Mouse (Mus musculus) stomach, embryonic 15.5 days (tissue): ENCODE results near the gene Prkaca. TPM values are rescaled to one million over a fixed set of nuclear protein-coding genes. Genes with fewer than 3 reads are reported as not detected.

Source experiments
- ATAC-seq: fragments of 200-750 bp; cut with Nextera tagmentation; 2 replicates; pipeline ENCODE4 v1.8.0; 2017; ENCODE audit warnings: low read depth, moderate number of reproducible peaks, moderate TSS enrichment; ENCODE audit not compliant: insufficient read depth, low FRiP score
- H3K27ac ChIP-seq: fragments of 300-500 bp; sonication (generic); 2 replicates; pipeline ENCODE4 v1.5.1; 2015; ENCODE audit warnings: mild to moderate bottlenecking, inconsistent platforms
- H3K27me3 ChIP-seq: fragments of 300-500 bp; sonication (generic); replicated peaks from 2 replicates; pipeline ENCODE4 v1.6.1; 2015; ENCODE audit warnings: inconsistent platforms
- H3K36me3 ChIP-seq: fragments of 300-500 bp; sonication (generic); 2 replicates; pipeline ENCODE4 v1.6.1; 2015; ENCODE audit warnings: inconsistent platforms
- H3K4me1 ChIP-seq: fragments of 300-500 bp; sonication (generic); 2 replicates; pipeline ENCODE4 v1.6.1; 2015; ENCODE audit warnings: inconsistent platforms
- H3K4me2 ChIP-seq: fragments of 300-500 bp; sonication (generic); 2 replicates; pipeline ENCODE4 v1.6.1; 2015; ENCODE audit warnings: mild to moderate bottlenecking, inconsistent platforms
- H3K4me3 ChIP-seq: fragments of 300-500 bp; sonication (generic); replicated peaks from 2 replicates; pipeline ENCODE4 v1.5.1; 2015; ENCODE audit warnings: inconsistent platforms
- H3K9ac ChIP-seq: fragments of 300-500 bp; sonication (generic); 2 replicates; pipeline ENCODE4 v1.6.1; 2015; ENCODE audit warnings: inconsistent platforms
- H3K9me3 ChIP-seq: fragments of 300-500 bp; sonication (generic); 2 replicates; pipeline ENCODE4 v1.6.1; 2016; ENCODE audit warnings: inconsistent platforms
- WGBS: fragments of 180-500 bp; shearing (Covaris S2); methylation state at CpG from one replicate; pipeline ENCODE4 v1.1.7; 2015; 5-methylcytosine and 5-hydroxymethylcytosine counted together
- polyA plus RNA-seq: library from polyadenylated mRNA; unstranded; fragments of >200 nt; fragmentation: Nextera tagmentation; extraction: Ambion mirVana; gene quantifications from 2 replicates; pipeline ENCODE4 v1.2.1, GENCODE M21; 2015

The Prkaca gene
- polyA plus RNA-seq: 113 and 125 TPM in 2 replicates

DNA sequence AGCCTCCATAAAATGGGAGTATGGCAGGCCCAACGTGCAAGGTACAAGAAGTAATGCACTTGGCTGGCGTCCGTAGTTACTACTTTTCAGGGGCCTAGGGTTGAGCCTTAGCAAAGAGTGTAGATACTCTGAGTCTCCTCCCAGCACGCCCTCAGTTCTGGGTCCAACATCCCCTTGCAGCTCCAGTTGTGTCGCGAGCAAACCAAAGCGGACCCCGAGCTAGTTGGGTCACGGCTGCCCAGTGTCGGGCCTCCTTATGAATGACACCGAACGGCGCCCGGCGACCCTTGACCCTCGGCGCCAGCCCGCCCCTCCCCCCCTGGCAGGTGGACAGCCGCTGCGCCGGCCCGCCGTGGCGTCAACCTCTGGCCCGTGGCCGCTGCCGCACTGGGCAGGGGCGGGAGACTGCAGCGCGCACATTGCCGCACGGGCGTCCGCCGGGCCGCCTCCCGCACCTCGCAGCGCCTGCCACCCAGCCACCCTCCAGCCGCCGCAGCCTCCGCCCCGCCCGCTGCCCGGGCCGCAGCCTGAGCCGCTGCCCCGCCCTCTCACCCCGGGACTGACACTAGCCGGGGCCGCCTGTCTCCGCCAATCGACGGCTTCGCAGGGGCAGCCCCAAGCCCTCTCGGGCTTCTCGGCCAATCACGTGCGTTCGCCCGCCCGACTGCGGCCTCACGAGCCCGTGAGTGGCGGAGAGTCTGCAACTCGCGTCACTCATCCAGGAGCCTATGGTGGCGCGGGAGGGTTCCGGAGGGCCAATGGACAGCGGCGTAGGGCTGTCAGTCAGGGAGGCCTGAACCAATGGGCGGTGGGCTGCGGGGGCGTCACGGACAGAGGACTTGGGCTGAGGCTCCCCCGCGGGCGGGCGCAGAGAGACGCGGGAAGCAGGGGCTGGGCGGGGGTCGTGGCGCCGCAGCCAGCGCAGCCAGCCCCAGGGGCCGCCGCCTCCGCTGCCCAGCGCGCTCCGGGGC is at the start of gene Prkaca:
TSS of gene Prkaca (plus strand) at position 844 of the 971 bp plus-strand sequence.
- Histone ChIP-seq H3K4me3 (peak within 1 kb of the TSS; percentile 80), H3K4me2 (peak within 1 kb of the TSS; percentile 94), H3K27ac (peak within 1 kb of the TSS; percentile 57), H3K36me3 (peaks cover 10% of the 10 kb centered on the region; the same call in 1 of the 2 replicates), H3K9me3 (no peaks in the 10 kb centered on the region), H3K27me3 (no peaks in the 10 kb centered on the region), H3K4me1 (peaks cover 30% of the 10 kb centered on the region), H3K9ac (peak within 1 kb of the TSS; percentile 86)
- ATAC-seq: peak; percentile 100
- under 1% methylated on average over 60 of the region's 94 CpGs for WGBS

DNA sequence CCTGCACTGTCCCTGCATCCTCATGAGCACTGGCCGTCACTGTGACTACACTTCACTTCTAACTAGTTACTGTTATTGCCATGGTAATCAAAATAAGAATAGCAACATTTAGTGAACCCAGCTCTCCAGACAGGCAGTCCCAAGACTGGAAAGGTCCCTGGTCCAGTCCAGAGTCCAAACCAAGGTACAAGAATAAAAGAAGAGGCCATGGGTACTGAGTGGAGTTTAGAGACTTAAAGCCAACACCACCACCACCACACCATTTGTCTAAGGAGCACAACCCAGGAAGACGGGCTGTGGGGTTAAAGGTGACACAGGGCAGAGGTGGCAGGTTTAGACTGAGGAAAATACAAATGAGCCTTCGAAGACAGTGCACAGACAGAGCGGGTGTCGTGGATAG is 48.2 kb upstream of the Prkaca start:
- H3K4me3 ChIP-seq: no peak overlapping the region
- H3K27me3 ChIP-seq: no peaks in the 10 kb centered on the region
- no peak overlapping the region for H3K4me2 ChIP-seq
- H3K4me1 ChIP-seq: no peaks in the 10 kb centered on the region
- ATAC-seq: no peak
- 83% methylated on average over 5 of the region's 5 CpGs for WGBS
- peaks cover 24% of the 10 kb centered on the region; the same call in 1 of the 2 replicates for H3K36me3 ChIP-seq
- H3K9ac ChIP-seq: no peak overlapping the region
- no peaks in the 10 kb centered on the region for H3K9me3 ChIP-seq
- H3K27ac ChIP-seq: no peak overlapping the region

DNA sequence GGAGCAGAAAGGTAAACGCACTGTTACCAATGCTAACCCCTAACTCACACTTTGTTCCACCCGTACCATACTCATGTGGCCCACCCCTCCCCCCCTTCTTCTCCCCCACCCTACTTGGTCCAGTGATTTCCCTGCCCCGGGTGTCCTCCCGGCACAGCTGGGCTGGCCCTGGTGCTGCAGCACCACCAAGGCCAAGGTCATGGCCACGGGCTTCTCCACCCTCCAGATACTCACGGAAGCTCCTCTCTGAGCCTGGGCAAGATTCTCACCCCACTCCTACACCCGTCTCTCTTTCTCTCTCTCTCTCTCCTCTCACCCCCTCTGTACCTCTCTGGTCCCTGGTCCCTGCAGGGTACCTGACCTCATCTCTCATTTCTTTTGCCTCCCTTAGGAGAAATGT is 46.5 kb upstream of the Prkaca start:
- H3K4me2 ChIP-seq: no peak overlapping the region
- no peaks in the 10 kb centered on the region for H3K27me3 ChIP-seq
- no peak for ATAC-seq
- 68% methylated on average over 7 of the region's 7 CpGs for WGBS
- H3K4me1 ChIP-seq: no peaks in the 10 kb centered on the region
- H3K9ac ChIP-seq: no peak overlapping the region
- H3K27ac ChIP-seq: no peak overlapping the region
- no peak overlapping the region for H3K4me3 ChIP-seq
- no peaks in the 10 kb centered on the region for H3K9me3 ChIP-seq
- peaks cover 28% of the 10 kb centered on the region; the same call in 1 of the 2 replicates for H3K36me3 ChIP-seq

DNA sequence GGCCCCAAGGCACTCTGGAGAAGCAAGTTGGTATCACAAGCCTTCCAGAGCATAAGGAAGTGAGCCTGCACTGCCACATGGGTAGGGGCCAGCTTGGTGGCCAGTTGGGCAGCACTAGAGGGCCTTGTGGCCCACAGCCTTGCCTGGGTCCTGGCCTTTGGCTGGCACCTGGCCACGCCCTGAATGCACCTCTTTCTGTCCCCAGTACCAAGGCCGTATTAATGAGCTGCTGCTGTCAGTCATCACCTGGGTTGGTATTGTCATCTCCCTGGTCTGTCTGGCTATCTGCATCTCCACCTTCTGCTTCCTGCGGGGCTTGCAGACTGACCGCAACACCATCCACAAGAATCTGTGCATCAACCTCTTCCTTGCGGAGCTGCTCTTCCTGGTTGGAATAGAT is 38.6 kb upstream of the Prkaca start:
- Histone ChIP-seq H3K4me2 (no peak overlapping the region), H3K27me3 (no peaks in the 10 kb centered on the region), H3K36me3 (peaks cover 61% of the 10 kb centered on the region), H3K9ac (no peak overlapping the region), H3K4me3 (no peak overlapping the region), H3K9me3 (no peaks in the 10 kb centered on the region), H3K4me1 (no peaks in the 10 kb centered on the region), H3K27ac (no peak overlapping the region)
- WGBS: 90% methylated on average over 5 of the region's 5 CpGs
- no peak for ATAC-seq

DNA sequence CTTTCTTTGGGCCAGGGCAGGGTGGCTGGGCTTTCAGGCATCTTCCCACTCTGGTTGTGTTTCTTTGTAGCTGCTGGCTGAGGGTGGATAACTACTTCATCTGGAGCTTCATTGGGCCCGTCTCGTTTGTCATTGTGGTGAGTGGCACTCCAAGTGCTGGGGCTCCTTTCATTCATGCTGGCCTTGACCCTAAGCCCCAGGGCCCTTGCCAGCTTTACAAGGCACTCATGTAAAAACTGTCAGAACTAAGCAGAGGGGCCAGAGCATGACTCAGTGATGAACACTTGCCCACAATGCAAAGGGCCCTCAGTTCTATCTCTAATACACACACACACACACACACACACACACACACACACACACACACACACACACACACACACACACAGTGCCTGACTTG is 37.8 kb upstream of the Prkaca start:
- Histone ChIP-seq H3K27me3 (no peaks in the 10 kb centered on the region), H3K36me3 (peaks cover 57% of the 10 kb centered on the region), H3K9ac (no peak overlapping the region), H3K4me3 (no peak overlapping the region), H3K4me2 (no peak overlapping the region), H3K9me3 (no peaks in the 10 kb centered on the region), H3K4me1 (no peaks in the 10 kb centered on the region), H3K27ac (no peak overlapping the region)
- 94% methylated on average over 2 of the region's 2 CpGs for WGBS
- no peak for ATAC-seq

DNA sequence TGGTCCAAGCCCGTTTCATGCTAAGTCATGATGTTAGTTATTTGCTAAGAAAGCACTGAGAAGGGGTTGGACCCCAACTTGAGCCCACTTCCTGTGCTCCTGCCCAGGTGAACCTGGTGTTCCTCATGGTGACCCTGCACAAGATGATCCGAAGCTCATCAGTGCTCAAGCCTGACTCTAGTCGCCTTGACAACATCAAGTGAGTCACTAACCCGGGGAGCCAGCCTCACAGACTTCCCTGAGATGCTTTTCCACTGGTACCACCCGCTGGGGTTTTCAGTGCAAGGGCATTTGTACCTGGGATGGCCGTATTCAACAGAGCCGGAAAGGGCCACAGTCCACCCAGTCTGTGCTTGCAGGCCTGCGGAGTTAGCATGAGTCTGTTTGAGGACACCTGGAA is 37.4 kb upstream of the Prkaca start:
- H3K9ac ChIP-seq: no peak overlapping the region
- WGBS: 87% methylated on average over 8 of the region's 8 CpGs
- no peaks in the 10 kb centered on the region for H3K27me3 ChIP-seq
- H3K36me3 ChIP-seq: peaks cover 54% of the 10 kb centered on the region
- no peak overlapping the region for H3K4me2 ChIP-seq
- H3K4me1 ChIP-seq: no peaks in the 10 kb centered on the region
- H3K27ac ChIP-seq: no peak overlapping the region
- H3K4me3 ChIP-seq: no peak overlapping the region
- no peak for ATAC-seq
- no peaks in the 10 kb centered on the region for H3K9me3 ChIP-seq

DNA sequence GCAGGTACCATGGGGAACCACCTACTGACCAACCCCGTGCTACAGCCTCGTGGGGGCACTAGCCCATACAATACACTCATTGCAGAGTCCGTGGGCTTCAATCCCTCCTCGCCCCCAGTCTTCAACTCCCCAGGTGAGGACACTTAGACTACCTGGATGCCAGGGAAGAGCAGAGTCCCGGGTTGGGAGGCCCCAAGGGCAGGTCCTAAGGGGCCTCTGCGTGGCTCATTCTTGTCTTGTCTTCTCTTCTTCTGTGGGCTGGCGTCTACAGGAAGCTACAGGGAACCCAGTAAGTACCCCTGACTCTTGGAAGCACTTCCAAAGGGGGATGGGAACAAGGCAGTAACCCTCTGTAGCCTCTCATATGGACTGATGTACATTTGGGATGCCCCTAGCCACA is 35.1 kb upstream of the Prkaca start:
- Histone ChIP-seq H3K27me3 (no peaks in the 10 kb centered on the region), H3K4me2 (no peak overlapping the region), H3K9ac (no peak overlapping the region), H3K9me3 (no peaks in the 10 kb centered on the region), H3K27ac (no peak overlapping the region), H3K36me3 (peaks cover 41% of the 10 kb centered on the region), H3K4me3 (no peak overlapping the region), H3K4me1 (no peaks in the 10 kb centered on the region)
- WGBS: 89% methylated on average over 7 of the region's 7 CpGs
- no peak for ATAC-seq

DNA sequence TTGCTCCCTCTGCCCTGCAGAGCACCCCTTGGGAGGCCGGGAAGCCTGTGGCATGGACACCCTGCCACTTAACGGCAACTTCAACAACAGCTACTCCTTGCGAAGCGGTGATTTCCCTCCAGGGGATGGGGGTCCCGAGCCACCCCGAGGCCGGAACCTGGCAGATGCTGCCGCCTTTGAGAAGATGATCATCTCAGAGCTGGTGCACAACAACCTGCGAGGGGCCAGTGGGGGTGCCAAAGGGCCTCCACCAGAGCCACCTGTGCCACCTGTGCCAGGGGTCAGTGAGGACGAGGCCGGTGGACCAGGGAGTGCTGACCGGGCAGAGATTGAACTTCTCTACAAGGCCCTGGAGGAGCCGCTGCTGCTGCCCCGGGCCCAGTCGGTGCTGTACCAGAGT is 34.5 kb upstream of the Prkaca start:
- H3K27me3 ChIP-seq: no peaks in the 10 kb centered on the region
- no peak for ATAC-seq
- H3K4me1 ChIP-seq: no peaks in the 10 kb centered on the region
- H3K9me3 ChIP-seq: no peaks in the 10 kb centered on the region
- H3K36me3 ChIP-seq: peaks cover 34% of the 10 kb centered on the region
- 94% methylated on average over 15 of the region's 15 CpGs for WGBS
- no peak overlapping the region for H3K4me3 ChIP-seq
- no peak overlapping the region for H3K27ac ChIP-seq
- H3K9ac ChIP-seq: no peak overlapping the region
- H3K4me2 ChIP-seq: no peak overlapping the region

DNA sequence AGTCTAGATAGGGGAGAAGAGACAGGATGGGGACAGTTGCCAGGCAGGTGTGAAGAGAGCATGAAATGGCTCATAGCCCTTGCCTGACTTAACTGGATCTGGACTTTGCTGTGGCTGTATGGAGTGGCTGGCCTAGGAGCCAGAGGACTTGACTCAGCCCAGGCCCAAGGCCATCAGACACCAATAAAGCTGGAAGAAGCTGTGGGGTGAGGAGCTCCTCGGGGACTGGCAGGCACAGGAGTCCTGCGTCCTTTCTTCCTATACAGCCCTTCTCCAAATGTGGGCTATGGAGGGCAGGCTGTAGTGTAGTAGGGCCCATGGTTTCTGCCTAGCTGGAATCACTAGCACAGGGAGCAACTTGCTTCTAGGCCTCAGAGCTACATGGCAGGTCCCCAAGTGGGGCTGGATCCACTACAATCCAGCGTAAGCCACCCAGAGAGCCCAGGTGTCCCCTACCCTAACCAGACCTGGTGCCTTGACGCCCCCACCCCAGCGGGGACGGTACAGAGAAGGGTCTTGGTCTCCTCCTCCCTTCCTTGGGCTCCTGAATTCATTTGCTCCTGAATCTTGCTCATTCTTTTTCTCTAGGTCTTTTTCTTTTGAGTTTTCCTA is 31.6 kb upstream of the Prkaca start:
- H3K4me2 ChIP-seq: no peak overlapping the region
- no peaks in the 10 kb centered on the region for H3K27me3 ChIP-seq
- ATAC-seq: no peak
- H3K9ac ChIP-seq: no peak overlapping the region
- peaks cover 10% of the 10 kb centered on the region for H3K36me3 ChIP-seq
- no peaks in the 10 kb centered on the region for H3K4me1 ChIP-seq
- WGBS: 71% methylated on average over 6 of the region's 6 CpGs
- no peaks in the 10 kb centered on the region for H3K9me3 ChIP-seq
- no peak overlapping the region for H3K4me3 ChIP-seq
- no peak overlapping the region for H3K27ac ChIP-seq

DNA sequence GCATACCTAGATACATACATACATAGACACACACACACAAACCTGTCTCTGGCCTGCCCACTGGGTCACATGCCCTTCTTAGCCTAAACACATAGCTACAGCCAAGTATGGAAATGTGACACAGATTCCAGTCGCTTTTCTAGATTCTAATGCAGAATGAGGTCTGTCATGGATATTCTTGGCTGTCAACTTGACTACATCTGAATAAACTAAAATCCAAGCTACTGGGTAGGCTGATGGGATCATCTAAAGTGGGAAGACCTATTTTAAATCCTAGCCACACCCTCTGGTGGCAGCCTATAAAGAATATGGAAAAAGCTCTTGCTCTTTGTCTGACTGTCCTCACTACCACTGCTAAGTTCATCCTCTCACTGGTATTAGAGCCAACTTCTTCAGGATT is 30.3 kb upstream of the Prkaca start:
- no peaks in the 10 kb centered on the region for H3K9me3 ChIP-seq
- H3K4me1 ChIP-seq: no peaks in the 10 kb centered on the region
- no peak overlapping the region for H3K4me2 ChIP-seq
- no peak overlapping the region for H3K4me3 ChIP-seq
- H3K9ac ChIP-seq: no peak overlapping the region
- no peak for ATAC-seq
- 78% methylated on average over 1 of the region's 1 CpGs for WGBS
- no peaks in the 10 kb centered on the region for H3K27me3 ChIP-seq
- 0 out of 2 replicates have a peak, but pooled peaks cover 3% of the 10 kb centered on the region for H3K36me3 ChIP-seq
- no peak overlapping the region for H3K27ac ChIP-seq

DNA sequence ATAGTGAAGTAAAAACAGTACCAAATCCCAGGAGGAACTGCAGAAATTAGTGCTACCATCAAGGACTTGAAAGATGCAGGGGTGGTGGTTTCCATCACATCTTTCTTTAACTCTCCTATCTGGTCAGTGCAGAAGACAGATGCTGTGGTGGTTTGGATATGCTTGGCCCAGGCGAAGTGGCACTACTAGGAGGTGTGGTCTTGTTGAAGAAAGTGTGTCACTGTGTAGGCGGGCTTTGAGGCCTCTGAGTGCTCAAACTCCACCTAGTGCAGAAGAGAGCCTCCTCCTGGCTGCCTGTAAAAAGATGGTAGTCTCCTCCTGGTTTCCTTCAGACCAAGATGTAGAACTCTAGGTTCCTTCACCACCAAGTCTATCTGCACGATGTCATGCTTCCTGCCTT is 27.3 kb upstream of the Prkaca start:
- WGBS: 72% methylated on average over 3 of the region's 3 CpGs
- no peaks in the 10 kb centered on the region for H3K27me3 ChIP-seq
- no peak overlapping the region for H3K27ac ChIP-seq
- no peak overlapping the region for H3K4me2 ChIP-seq
- no peak overlapping the region for H3K4me3 ChIP-seq
- no peak overlapping the region for H3K9ac ChIP-seq
- no peaks in the 10 kb centered on the region for H3K4me1 ChIP-seq
- H3K9me3 ChIP-seq: no peaks in the 10 kb centered on the region
- no peaks in the 10 kb centered on the region for H3K36me3 ChIP-seq
- no peak for ATAC-seq

DNA sequence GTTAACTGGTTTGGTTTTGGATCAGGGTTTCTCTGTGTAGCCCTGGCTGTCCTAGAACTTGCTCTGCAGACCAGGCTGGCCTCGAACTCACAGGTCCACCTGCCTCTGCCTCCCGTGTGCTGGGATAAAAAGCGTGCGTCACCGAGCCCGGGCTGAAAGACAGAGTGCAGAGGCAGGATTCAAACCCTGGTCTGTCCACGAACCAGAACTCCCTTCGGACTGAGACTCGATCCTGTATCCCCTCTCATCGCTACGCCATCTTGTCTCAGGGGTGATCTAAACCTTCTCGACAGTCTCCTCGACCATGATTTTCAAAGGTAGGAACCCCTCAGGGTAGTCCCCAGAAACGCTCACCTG is 18.1 kb upstream of the Prkaca start:
- H3K4me2 ChIP-seq: peak overlapping the region; percentile 91
- no peaks in the 10 kb centered on the region for H3K27me3 ChIP-seq
- H3K36me3 ChIP-seq: no peaks in the 10 kb centered on the region
- H3K9ac ChIP-seq: no peak overlapping the region
- WGBS: 1% methylated on average over 14 of the region's 14 CpGs
- H3K4me1 ChIP-seq: peaks cover 12% of the 10 kb centered on the region
- no peak overlapping the region for H3K27ac ChIP-seq
- H3K4me3 ChIP-seq: peak overlapping the region; percentile 68
- H3K9me3 ChIP-seq: no peaks in the 10 kb centered on the region
- no peak for ATAC-seq
